Mouse (Mus musculus) thymus, adult 2 months (tissue): ENCODE measurements around the gene Garem2.

Experiments
- CTCF ChIP-seq: fragments of 200-500 bp; IDR thresholded peaks from 2 replicates; pipeline ENCODE4 v1.5.1; 2012; ENCODE audit warnings: mild to moderate bottlenecking, control low read depth, low read length, moderate library complexity, borderline replicate concordance; ENCODE audit not compliant: control insufficient read depth, poor library complexity, insufficient read depth; ENCODE audit errors: extremely low read depth
- POLR2A ChIP-seq: fragments of 200-500 bp; IDR thresholded peaks from 2 replicates; pipeline ENCODE4 v1.6.1; 2012; ENCODE audit warnings: mild to moderate bottlenecking, low read length, control low read depth, moderate library complexity; ENCODE audit not compliant: control insufficient read depth, poor library complexity, insufficient read depth; ENCODE audit errors: extremely low read depth

GRCm38 (mm10) chr5:30120106-30120505, 15.1 kb downstream of the Garem2 start:
- TF ChIP-seq CTCF (no peak), POLR2A (no peak)
